Mouse (Mus musculus) kidney, adult 8-10 months (tissue): ENCODE data around the gene Ncam1.

ENCODE experiments used
- DNase-seq, 2 experiments: peaks; one replicate each; pipeline ENCODE4 v3.0.0; 2022

The Ncam1 gene

DNA sequence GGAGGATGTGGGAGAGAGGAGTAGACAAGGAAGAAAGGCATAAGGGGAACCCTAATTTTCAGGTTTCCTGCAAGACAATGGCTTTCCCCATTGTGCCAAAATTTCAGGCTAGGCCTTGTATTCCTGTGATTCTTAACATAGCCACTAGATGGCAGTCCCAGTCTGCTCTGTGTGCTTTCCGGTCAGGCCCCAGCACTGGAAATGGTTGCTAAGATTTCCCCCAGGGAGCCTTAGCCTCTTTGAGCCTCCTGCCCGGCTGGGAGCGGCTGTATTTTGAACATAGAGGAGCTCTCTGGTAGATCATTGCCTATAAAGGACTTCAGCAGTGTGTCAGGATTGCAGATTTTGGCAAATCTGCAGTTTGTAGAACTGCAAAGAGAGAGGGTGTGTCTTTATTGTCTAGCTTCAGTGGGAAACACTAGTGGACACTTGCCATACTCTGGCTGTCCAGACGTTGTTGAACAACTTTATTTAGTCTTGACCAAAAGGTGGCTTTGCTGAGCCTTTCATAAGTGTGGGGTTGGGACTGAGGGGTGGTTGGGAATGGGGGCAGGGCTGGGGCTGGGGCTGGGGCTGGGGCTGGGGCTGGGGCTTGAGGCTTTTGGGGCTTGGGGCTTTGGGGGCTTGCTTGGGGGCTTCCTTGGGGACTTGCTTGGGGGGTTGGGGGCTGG, 304.6 kb downstream of the Ncam1 start:
- DNase-seq: peak; percentile 41 to 51

GRCm38 (mm10) chr9:49490609-49491008, 308.1 kb downstream of the Ncam1 start:
- no peak for DNase-seq

DNA sequence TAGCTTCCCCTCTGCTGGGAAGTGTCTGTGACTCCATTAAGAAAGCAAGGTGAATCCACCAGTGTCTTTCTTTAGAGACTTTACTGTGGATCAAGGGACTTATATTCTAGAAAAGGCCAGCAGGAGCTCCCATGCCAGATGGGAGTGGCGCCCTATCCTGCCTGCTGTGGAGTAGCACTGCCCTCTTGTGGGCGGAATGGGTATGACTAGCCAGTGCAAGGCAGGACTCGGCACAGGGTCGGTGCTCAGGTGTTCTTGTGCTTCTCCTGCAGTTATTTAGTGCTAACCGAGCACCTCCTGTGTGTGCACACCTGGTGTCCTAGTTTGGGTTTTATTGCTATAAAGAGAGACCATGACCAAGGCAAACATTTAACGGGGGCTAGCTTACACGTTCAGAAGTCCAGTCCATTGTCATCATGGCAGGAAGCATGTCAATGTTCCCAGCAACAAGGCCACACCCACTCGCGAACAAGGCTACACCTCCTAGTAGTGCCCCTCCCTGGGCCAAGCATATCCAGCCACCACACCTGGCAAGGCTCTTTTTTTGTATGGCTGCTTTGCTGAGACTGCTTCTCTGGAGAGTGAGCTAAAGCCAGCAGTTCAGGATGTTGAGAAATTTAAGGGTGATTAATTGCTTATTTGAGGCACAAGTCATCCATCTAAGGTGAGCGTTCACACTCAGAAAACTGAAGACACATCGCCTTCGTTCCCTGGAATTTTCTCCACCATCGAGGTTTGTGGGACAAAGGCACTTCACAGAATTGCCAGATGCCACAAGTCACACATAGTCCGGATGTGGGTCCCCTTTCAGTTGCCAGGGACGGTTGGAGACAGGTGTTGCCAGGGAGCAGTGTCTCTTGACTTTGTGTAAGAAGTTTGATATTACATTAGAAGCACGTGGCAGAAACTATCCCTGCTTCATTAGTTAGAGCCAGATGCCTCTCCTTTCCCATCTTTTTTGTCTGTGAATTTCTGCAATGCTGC, 309.5 kb downstream of the Ncam1 start:
- peak; percentile 67 to 88 for DNase-seq

- DNase-seq: no peak
Measured at GRCm38 (mm10) chr9:49488258-49488657, 310.5 kb downstream of the Ncam1 start.

GRCm38 (mm10) chr9:49487657-49487943, 311.1 kb downstream of the Ncam1 start:
- DNase-seq: no peak

DNA sequence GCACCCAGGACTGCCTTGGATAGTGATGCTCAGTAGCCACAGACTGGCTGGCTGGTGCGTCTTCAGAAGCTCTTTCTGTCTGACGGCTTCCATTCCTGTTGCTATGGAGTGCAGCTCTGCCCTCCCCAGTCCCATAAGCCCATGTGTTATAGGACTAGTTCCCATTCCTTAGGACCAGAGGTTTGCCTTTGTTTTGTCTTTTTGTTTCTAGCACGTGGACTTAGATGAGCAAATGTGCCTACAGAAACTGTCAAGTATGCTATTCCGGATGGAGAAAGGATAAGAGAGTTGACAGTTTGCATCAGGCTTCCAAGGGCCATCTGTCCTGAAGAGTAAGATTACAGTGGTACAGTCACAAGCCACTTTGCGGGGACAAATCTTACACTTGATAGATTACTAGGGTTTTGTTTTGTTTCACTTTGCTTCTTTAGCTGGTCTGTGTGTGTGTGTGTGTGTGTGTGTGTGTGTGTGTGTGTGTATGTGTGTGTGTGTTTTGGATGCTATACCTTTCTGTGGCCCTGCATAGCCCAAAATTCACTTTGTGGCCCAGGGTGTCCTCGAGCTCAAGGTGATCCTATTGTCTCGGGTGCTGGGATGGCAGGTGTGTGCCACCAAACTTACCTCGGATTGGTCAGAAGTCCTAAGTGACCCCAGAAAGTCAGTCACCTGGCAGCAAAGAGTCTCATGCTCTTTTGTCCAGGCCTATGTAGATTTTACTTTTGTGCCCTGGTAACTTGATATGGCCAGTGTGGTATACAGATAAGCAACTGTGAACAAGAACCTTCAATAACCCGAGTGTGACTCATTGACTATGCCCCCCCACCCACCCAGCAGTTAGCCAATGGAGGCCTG, 311.7 kb downstream of the Ncam1 start:
- no peak for DNase-seq

- DNase-seq: peak; percentile 88 to 90
Measured at GRCm38 (mm10) chr9:49485892-49486311, 312.8 kb downstream of the Ncam1 start, which contains the start of gene Ttc12. Ttc12 (minus strand) TSS chr9:49486225.

DNA sequence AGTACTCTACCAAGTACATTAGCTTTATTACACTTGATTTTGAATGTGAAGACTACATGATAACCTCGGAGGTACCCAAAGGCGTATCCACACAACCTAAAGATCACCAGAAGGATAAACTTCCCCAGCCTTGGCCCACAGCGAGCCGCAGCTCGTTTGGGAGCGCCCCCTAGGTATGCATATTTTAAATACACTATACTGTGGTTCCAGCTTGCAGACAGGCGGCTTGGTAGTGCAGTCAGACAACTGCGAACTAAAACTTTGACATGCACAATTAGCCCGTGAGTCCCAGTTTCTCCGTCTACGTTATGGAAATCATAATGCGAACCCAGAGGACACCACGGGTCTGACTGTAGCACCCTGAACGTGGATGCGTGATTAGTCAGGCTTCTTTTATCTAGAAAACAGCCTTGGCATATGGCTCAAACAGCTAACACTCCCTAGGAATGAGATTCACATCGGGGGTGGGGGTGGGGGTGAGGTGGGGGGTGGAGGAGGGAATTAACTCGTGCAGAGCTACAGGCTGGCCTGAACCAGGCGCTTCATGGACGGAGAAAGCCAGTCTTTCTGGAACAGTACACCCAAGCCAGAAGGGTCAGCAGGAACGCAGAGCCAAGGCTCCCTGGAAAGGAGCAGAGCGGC, 313.4 kb downstream of the Ncam1 start:
- peak; percentile 20 to 30 for DNase-seq

DNA sequence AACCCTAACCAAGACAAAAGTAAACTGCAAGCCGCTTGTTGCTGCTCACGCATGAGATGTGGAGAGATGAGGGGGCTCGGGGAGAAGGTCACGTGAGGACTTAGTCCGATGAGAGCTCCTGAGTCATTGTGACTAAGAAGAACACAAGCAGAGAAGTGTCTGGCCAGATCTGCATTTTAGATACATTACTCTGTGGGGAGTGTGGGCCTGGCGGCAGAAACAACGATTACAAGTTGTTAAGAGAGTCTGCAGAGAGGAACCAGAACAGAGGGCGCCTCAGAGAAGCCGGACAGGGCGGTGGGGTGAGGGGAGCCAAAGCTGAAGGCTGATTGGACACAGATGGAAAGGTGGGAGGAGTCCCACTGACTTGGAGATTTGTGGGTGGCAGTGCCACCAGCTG, 315.4 kb downstream of the Ncam1 start:
- DNase-seq: no peak

GRCm38 (mm10) chr9:49472126-49472525, 326.6 kb downstream of the Ncam1 start:
- DNase-seq: no peak

- DNase-seq: no peak
Measured at GRCm38 (mm10) chr9:49470946-49471345, 327.8 kb downstream of the Ncam1 start.

- no peak for DNase-seq
Measured at GRCm38 (mm10) chr9:49470006-49470405, 328.7 kb downstream of the Ncam1 start.

DNA sequence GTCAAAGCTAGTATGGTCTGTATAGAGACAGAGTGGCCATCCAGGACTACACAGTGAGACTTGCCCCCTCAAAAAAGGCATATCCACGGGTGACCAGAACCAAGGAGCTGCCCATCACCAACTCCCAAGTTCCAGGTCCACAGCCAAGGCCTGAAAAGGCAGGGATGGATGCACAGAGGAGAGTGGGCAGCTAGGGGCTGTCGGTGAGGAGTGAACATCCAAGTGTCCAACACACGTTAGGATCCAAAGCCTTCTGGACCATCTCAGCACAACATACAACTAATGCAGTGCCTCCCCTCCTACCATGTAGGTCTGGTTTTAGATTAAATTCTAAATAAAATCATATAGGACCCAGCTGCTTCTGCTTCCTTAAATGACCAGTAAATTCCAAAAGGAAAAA, 342.6 kb downstream of the Ncam1 start:
- DNase-seq: no peak

DNA sequence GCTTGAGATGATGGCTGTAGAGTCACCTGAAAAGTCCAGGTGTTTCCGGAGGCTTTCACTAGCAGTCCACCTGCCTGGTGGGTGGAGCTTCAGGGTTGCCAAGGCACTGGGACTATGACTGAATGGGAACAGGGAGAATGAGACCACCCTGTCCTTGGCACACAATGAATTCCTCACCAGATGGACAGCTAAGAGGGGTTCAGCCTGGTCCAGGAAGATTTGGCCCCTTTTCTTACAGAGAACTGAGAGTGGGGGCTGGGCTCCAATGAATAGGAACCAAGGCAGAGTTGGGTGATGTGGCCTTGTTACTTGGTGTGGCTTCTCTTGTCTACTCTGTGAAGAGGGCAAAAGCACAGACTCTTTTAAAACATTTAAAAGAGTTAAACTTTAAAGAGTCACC, 346.3 kb downstream of the Ncam1 start:
- DNase-seq: no peak
